Mouse (Mus musculus): ENCODE measurements around the gene Rbm47.

DNA sequence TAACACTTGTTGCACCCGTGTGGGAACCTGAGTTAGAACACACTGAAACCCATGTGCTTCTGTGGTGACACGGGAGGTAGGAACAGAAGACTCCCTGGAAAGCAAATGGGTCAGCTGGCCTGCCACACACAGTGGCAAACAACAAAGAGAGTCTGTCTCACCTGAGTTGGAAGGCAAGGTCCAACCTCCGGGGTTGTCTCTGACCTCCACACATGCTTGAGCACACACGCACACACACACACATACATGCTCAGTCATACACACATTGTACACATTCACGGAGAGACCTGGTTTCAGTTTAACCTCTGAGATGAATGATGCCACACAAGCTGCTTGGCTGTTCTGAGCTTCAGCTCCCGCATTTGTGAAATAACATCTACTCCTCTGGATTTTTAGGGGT is 18.3 kb downstream of the Rbm47 start:
- TF ChIP-seq POLR2A (IDR thresholded peaks at IDR 0.05; ENCODE audit: extremely low read depth, insufficient read depth, low read length): no peak
- no peak for TF ChIP-seq CTCF (IDR thresholded peaks at IDR 0.05; ENCODE audit: low read depth, low read length)
